Mouse (Mus musculus) forebrain, postnatal 0 days (tissue): ENCODE measurements around the gene Psmd12. TPM values are rescaled to one million over a fixed set of nuclear protein-coding genes. Genes with fewer than 3 reads are reported as not detected.

Experiments used
- ATAC-seq: fragments of 200-750 bp; cut with Nextera tagmentation; 2 replicates; pipeline ENCODE4 v1.8.0; 2017; ENCODE audit warnings: mild to moderate bottlenecking, moderate library complexity
- DNase-seq: peaks from one replicate; pipeline ENCODE4 v3.0.0-alpha.2; 2015
- H3K27ac ChIP-seq: fragments of 300-500 bp; sonication (generic); 2 replicates; pipeline ENCODE4 v1.5.1; 2014; ENCODE audit warnings: low read depth, mild to moderate bottlenecking, antibody characterized with exemption, low read length, moderate library complexity, mixed read lengths
- H3K27me3 ChIP-seq: fragments of 300-500 bp; sonication (generic); 2 replicates; pipeline ENCODE4 v1.6.1; 2014; ENCODE audit warnings: mild to moderate bottlenecking, low read length, mixed read lengths; ENCODE audit not compliant: insufficient read depth
- H3K36me3 ChIP-seq: fragments of 300-500 bp; sonication (generic); 2 replicates; pipeline ENCODE4 v1.6.1; 2014; ENCODE audit warnings: mild to moderate bottlenecking, moderate library complexity; ENCODE audit not compliant: insufficient read depth
- H3K4me1 ChIP-seq: fragments of 300-500 bp; sonication (generic); 2 replicates; pipeline ENCODE4 v1.6.1; 2014; ENCODE audit warnings: antibody characterized with exemption; ENCODE audit not compliant: insufficient read depth
- H3K4me2 ChIP-seq: fragments of 300-500 bp; sonication (generic); 2 replicates; pipeline ENCODE4 v1.6.1; 2014; ENCODE audit warnings: low read depth, mild to moderate bottlenecking, moderate library complexity
- H3K4me3 ChIP-seq: fragments of 300-500 bp; sonication (generic); 2 replicates; pipeline ENCODE4 v1.5.1; 2014; ENCODE audit warnings: low read depth, low read length, mixed read lengths
- H3K9ac ChIP-seq: fragments of 300-500 bp; sonication (generic); 2 replicates; pipeline ENCODE4 v1.6.1; 2014; ENCODE audit warnings: mild to moderate bottlenecking
- H3K9me3 ChIP-seq: fragments of 300-500 bp; sonication (generic); 2 replicates; pipeline ENCODE4 v1.6.1; 2016; ENCODE audit warnings: low read length
- CTCF ChIP-seq: sonication (generic); IDR thresholded peaks from 2 replicates; pipeline ENCODE4 v1.5.1; 2016; ENCODE audit warnings: antibody characterized with exemption, control low read depth, low read depth
- WGBS: fragments of 180-500 bp; shearing (Covaris S2); extraction: QIAGEN DNeasy Blood & Tissue Kit; methylation state at CpG from one replicate; pipeline ENCODE4 v1.1.7; 2014; 5-methylcytosine and 5-hydroxymethylcytosine counted together
- polyA plus RNA-seq: library from polyadenylated mRNA; unstranded; fragments of >200 nt; fragmentation: Nextera tagmentation; extraction: Ambion mirVana; gene quantifications from 2 replicates; pipeline ENCODE4 v1.2.1, GENCODE M21; 2015
- total RNA-seq: library from RNA; depleted of rRNA; stranded (reverse); fragments of >200 nt; gene quantifications from 2 replicates; pipeline ENCODE4 v1.2.3, GENCODE M21; 2014

Gene Psmd12
- total and polyA plus RNA-seq, 2 experiments from 2014 or later = 59.1 to 149 TPM

DNA sequence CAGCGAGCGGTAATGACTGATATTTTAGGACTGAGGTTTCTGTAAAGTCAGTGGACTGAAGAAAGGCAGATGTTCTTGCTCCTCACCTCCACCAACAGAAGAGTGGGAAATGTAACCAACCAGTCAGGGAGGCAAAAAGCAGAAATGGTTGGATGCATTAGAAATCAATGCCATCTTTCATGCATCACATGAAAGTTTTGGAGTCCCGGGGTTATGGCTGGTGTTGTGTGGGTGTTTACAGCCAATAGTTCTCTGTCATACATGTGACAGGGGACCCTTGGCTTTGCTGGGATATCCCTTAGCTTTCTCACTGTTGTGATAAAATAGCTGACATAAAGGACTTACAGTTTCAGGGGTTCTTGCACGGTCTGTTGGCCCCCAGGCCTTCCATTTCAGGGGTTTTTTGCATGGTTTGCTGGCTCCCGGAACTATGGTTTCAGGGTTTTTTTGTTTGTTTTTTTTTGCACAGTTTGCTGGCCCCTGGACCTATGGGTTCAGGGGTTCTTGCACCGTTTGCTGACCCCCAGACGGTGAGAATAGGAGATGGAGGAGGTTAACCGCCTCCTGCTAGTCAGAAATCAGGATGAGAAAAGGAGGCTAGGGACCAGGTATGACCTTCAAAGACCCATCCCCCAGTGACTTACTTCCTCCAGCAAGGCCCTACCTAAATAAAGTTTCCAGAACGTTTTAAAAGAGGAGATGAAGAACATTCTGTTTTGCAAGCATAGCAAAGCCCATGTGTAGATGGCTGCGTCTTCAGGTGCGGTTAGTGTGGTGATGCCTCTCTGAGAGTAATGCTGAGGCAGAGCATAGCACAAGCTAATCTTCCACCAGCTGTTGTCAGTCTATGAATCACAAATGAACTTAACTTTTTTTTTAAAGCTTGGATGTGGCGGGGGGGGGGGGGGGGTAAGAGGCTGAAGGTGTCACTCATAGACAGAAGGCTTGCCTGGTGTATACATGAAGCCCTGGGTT, 35.9 kb upstream of the Psmd12 start:
- H3K27me3 ChIP-seq = no peaks in the 10 kb centered on the region
- H3K36me3 ChIP-seq = no peaks in the 10 kb centered on the region
- ATAC-seq = no peak
- H3K9me3 ChIP-seq = no peaks in the 10 kb centered on the region
- H3K27ac ChIP-seq = no peak overlapping the region
- no peaks in the 10 kb centered on the region for H3K4me1 ChIP-seq
- no peak for TF ChIP-seq CTCF
- no peak for DNase-seq
- no peak overlapping the region for H3K9ac ChIP-seq
- H3K4me3 ChIP-seq = no peak overlapping the region
- no peak overlapping the region for H3K4me2 ChIP-seq
- 82% methylated on average over 12 of the region's 12 CpGs for WGBS

DNA sequence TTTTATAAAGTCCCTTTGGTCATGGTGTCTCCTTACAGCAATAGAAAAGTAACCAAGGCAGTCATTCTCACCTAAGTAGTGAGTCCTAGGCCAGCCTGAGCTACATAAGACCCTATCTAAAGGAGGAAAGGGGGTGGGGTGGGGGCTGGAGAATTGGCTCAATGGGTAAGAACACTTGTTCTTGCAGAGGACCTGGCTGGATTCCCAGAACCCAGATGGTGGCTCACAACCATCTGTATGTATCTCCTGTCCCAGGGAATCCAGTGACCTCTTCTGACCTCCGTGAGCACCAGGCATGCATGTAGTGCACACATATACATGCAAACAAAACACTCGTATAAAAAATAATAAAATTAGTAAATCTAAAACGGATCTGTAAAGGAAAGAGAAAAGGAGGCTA, 33.6 kb upstream of the Psmd12 start:
- Histone ChIP-seq H3K4me1 (no peaks in the 10 kb centered on the region), H3K9ac (no peak overlapping the region), H3K27me3 (no peaks in the 10 kb centered on the region), H3K4me2 (no peak overlapping the region), H3K27ac (no peak overlapping the region), H3K36me3 (no peaks in the 10 kb centered on the region), H3K4me3 (no peak overlapping the region), H3K9me3 (no peaks in the 10 kb centered on the region)
- ATAC-seq (no peak), DNase-seq (no peak)
- WGBS = 76% methylated on average over 3 of the region's 3 CpGs
- TF ChIP-seq CTCF = no peak

DNA sequence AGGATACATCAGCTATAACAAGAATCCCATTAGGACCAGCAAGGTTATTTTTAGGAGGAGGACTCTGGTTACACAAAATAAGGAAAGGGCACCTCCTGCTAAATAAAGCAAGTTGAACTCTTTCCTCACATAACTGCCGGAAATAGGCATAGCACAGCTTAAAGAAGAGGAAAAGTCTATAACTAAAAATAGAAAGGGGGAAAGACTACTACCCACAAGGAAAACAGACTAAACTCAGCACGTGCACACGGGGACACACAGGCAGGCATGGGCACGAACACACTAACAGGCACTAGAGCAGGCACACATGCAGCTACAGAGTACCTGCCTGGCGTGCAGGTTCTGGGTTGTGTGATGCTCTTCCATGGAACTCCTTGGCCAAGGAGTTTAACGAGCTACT, 32.6 kb upstream of the Psmd12 start:
- no peaks in the 10 kb centered on the region for H3K9me3 ChIP-seq
- no peaks in the 10 kb centered on the region for H3K27me3 ChIP-seq
- 65% methylated on average over 6 of the region's 6 CpGs for WGBS
- H3K27ac ChIP-seq = no peak overlapping the region
- H3K4me1 ChIP-seq = no peaks in the 10 kb centered on the region
- no peak for TF ChIP-seq CTCF
- H3K4me3 ChIP-seq = no peak overlapping the region
- DNase-seq = no peak
- H3K36me3 ChIP-seq = no peaks in the 10 kb centered on the region
- no peak overlapping the region for H3K9ac ChIP-seq
- no peak overlapping the region for H3K4me2 ChIP-seq
- no peak for ATAC-seq

DNA sequence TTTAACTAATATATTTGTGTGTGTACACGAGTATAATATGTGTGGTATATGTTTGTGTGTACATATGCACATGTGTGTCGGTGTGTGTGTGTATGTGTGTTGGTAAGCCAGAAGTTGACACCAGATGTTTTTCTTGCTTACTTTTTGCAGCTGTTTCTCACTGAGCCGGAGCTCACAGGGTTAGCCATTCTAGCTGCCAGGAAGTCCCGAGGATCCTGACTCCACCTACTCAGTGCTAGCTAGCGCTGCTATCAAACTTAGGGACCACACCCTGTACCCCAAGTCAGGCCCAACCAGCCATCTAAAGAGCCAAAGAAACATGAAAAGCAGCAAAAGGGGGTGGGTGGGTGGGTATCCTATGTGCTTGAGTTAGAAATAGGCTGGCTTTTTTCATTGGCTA, 31.9 kb upstream of the Psmd12 start:
- DNase-seq = no peak
- H3K4me2 ChIP-seq = no peak overlapping the region
- no peak for TF ChIP-seq CTCF
- whole genome bisulfite sequencing = 89% methylated on average over 5 of the region's 5 CpGs
- no peak overlapping the region for H3K9ac ChIP-seq
- no peak overlapping the region for H3K4me3 ChIP-seq
- H3K9me3 ChIP-seq = no peaks in the 10 kb centered on the region
- H3K27ac ChIP-seq = no peak overlapping the region
- H3K36me3 ChIP-seq = no peaks in the 10 kb centered on the region
- no peaks in the 10 kb centered on the region for H3K27me3 ChIP-seq
- H3K4me1 ChIP-seq = no peaks in the 10 kb centered on the region
- ATAC-seq = no peak

DNA sequence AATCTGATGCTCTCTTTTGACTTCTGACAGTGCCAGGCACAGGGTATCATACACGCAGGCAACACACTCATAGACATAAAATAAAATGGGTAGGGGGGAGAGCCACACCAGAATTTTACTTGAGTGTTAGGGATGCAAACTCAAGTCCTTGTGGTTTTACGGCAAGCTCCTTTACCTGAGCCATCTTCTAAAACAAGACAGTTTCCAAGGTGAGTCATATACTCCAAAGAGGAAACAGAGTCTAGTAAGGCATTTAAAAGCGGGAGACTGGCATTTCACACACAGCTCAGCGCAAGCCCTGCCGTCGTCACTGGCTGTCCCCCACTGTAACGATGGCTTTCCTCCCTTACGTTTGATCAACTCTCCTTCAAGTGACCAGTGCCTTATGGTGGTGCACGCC, 31.4 kb upstream of the Psmd12 start:
- Histone ChIP-seq H3K27ac (no peak overlapping the region), H3K4me2 (no peak overlapping the region), H3K9ac (no peak overlapping the region), H3K27me3 (no peaks in the 10 kb centered on the region), H3K4me1 (no peaks in the 10 kb centered on the region), H3K36me3 (no peaks in the 10 kb centered on the region), H3K9me3 (no peaks in the 10 kb centered on the region), H3K4me3 (no peak overlapping the region)
- no peak for TF ChIP-seq CTCF
- no peak for DNase-seq
- no peak for ATAC-seq
- 86% methylated on average over 9 of the region's 9 CpGs for WGBS

DNA sequence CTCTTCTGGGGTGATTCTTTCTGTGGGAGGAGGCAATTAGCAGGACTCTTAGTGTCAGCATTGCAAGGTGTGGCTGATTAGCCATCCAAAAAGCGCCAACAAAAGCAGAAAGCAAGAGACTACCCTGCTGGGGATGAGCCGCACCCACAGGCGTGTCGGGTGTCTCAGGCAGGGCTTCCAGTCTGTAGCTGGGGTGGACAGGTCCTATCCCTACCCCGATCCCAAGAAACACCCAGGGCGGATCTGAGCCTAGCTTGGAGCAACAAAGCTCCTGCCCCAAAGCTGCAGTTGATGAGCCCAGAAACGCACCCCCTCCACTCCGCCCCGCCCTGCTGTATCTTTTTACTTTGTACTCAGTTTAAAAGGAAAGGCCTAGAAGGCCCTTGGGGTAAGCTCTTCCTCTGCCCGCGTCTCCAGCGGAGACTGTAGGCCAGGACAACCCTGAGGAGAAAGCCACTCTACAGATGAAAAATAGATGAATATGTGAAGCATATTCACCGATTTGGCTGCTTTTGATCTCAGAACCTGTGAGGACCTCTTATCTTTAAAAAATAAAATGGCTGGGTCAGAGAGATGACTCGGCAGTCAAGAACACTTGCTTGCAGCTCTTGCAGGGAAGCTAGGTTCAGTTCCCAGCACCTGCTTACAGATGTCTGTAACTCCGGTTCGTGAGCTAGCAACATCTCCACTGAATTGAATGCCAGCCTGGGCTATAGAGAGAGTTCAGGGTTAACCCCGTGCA, 29.9 kb upstream of the Psmd12 start:
- WGBS = 75% methylated on average over 17 of the region's 17 CpGs
- no peak for TF ChIP-seq CTCF
- H3K9ac ChIP-seq = no peak overlapping the region
- ATAC-seq (no peak), DNase-seq (no peak)
- H3K4me2 ChIP-seq = no peak overlapping the region
- no peak overlapping the region for H3K4me3 ChIP-seq
- no peaks in the 10 kb centered on the region for H3K36me3 ChIP-seq
- no peaks in the 10 kb centered on the region for H3K27me3 ChIP-seq
- no peaks in the 10 kb centered on the region for H3K4me1 ChIP-seq
- no peaks in the 10 kb centered on the region for H3K9me3 ChIP-seq
- H3K27ac ChIP-seq = no peak overlapping the region

- no peak overlapping the region for H3K4me3 ChIP-seq
- DNase-seq = no peak
- H3K9ac ChIP-seq = no peak overlapping the region
- no peaks in the 10 kb centered on the region for H3K4me1 ChIP-seq
- H3K4me2 ChIP-seq = no peak overlapping the region
- no peaks in the 10 kb centered on the region for H3K9me3 ChIP-seq
- H3K27ac ChIP-seq = no peak overlapping the region
- ATAC-seq = no peak
- no peaks in the 10 kb centered on the region for H3K27me3 ChIP-seq
- no peak for TF ChIP-seq CTCF
- H3K36me3 ChIP-seq = no peaks in the 10 kb centered on the region
- 38% methylated on average over 6 of the region's 6 CpGs for WGBS
These were observed 29.2 kb upstream of the Psmd12 start for GRCm38 (mm10) chr11:107450097-107450496.
